Mouse (Mus musculus): ENCODE measurements at regions not wholly inside any gene's neighbourhood (a gene's known extent, or its start where the extent isn't known, plus 50 kb on each side); places are given as distances from the start of the nearest gene placed in this dataset.
"Not testable (repeated sequence)": the region's sequence is repeated elsewhere in the genome, so short reads cannot be mapped to it uniquely, and the experiment has no call there.

GRCm38 (mm10) chr13:52190848-52191590 lies 340.1 kb downstream of the Diras2 start:
- DNase-seq (ENCODE audit: low read depth, low spot score), result peak; percentile 83

GRCm38 (mm10) chr13:52196917-52197316 lies 334.2 kb downstream of the Diras2 start:
- DNase-seq (ENCODE audit: low read depth, low spot score), result no peak

- peak; percentile 40 for DNase-seq (ENCODE audit: low read depth, low spot score)
Measured at GRCm38 (mm10) chr13:52198649-52199348, 332.3 kb downstream of the Diras2 start.

- DNase-seq (ENCODE audit: low read depth, low spot score), result no peak
Measured at GRCm38 (mm10) chr13:52202372-52202771, 328.7 kb downstream of the Diras2 start.

GRCm38 (mm10) chr13:52205951-52206350 lies 325.1 kb downstream of the Diras2 start:
- no peak for DNase-seq (ENCODE audit: low read depth, low spot score)

- no peak for DNase-seq (ENCODE audit: low read depth, low spot score)
Measured at GRCm38 (mm10) chr13:52216343-52216742, 314.7 kb downstream of the Diras2 start.

GRCm38 (mm10) chr13:52217066-52217465 lies 314.0 kb downstream of the Diras2 start:
- no peak for DNase-seq (ENCODE audit: low read depth, low spot score)

GRCm38 (mm10) chr13:52217741-52218140 lies 313.3 kb downstream of the Diras2 start:
- DNase-seq (ENCODE audit: low read depth, low spot score), result no peak

GRCm38 (mm10) chr13:52222315-52223097 lies 308.6 kb downstream of the Diras2 start:
- peak; percentile 56 for DNase-seq (ENCODE audit: low read depth, low spot score)

- DNase-seq (ENCODE audit: low read depth, low spot score), result peak; percentile 47
Measured at GRCm38 (mm10) chr13:52223098-52223962, 307.7 kb downstream of the Diras2 start.

GRCm38 (mm10) chr13:52233971-52234370 lies 297.1 kb downstream of the Diras2 start:
- no peak for DNase-seq (ENCODE audit: low read depth, low spot score)

- DNase-seq (ENCODE audit: low read depth, low spot score), result peak; percentile 30
Measured at GRCm38 (mm10) chr13:52236105-52236504, 295.0 kb downstream of the Diras2 start.

GRCm38 (mm10) chr13:52239563-52239962 lies 291.5 kb downstream of the Diras2 start:
- DNase-seq (ENCODE audit: low read depth, low spot score), result no peak

- peak; percentile 77 for DNase-seq (ENCODE audit: low read depth, low spot score)
Measured at GRCm38 (mm10) chr13:52241761-52242160, 289.3 kb downstream of the Diras2 start.

GRCm38 (mm10) chr13:52249492-52249891 lies 281.6 kb downstream of the Diras2 start:
- no peak for DNase-seq (ENCODE audit: low read depth, low spot score)

GRCm38 (mm10) chr13:52250371-52250770 lies 280.7 kb downstream of the Diras2 start:
- no peak for DNase-seq (ENCODE audit: low read depth, low spot score)

GRCm38 (mm10) chr13:52252303-52252702 lies 278.8 kb downstream of the Diras2 start:
- DNase-seq (ENCODE audit: low read depth, low spot score), result peak; percentile 81

GRCm38 (mm10) chr13:52252726-52253125 lies 278.4 kb downstream of the Diras2 start:
- not testable (repeated sequence) for DNase-seq (ENCODE audit: low read depth, low spot score)

- DNase-seq (ENCODE audit: low read depth, low spot score), result peak; percentile 55
Measured at GRCm38 (mm10) chr13:52253138-52253537, 277.9 kb downstream of the Diras2 start.

- DNase-seq (ENCODE audit: low read depth, low spot score), result peak; percentile 67
Measured at GRCm38 (mm10) chr13:52254185-52254584, 276.9 kb downstream of the Diras2 start.

GRCm38 (mm10) chr13:52255697-52256096 lies 275.4 kb downstream of the Diras2 start:
- DNase-seq (ENCODE audit: low read depth, low spot score), result peak; percentile 74

Data from R1 (cell line).